Mouse (Mus musculus) cerebellum, postnatal 10 days (tissue): ENCODE results near the gene Wnt9b.
A peak's percentile ranks its signal among the peaks of the same experiment; 100 is the strongest.

ENCODE experiments used
- DNase-seq, 2 experiments: peaks; one replicate each; pipeline ENCODE4 v3.0.0; 2021; ENCODE audit warnings: mixed read lengths in 2 of 2

Gene Wnt9b

DNA sequence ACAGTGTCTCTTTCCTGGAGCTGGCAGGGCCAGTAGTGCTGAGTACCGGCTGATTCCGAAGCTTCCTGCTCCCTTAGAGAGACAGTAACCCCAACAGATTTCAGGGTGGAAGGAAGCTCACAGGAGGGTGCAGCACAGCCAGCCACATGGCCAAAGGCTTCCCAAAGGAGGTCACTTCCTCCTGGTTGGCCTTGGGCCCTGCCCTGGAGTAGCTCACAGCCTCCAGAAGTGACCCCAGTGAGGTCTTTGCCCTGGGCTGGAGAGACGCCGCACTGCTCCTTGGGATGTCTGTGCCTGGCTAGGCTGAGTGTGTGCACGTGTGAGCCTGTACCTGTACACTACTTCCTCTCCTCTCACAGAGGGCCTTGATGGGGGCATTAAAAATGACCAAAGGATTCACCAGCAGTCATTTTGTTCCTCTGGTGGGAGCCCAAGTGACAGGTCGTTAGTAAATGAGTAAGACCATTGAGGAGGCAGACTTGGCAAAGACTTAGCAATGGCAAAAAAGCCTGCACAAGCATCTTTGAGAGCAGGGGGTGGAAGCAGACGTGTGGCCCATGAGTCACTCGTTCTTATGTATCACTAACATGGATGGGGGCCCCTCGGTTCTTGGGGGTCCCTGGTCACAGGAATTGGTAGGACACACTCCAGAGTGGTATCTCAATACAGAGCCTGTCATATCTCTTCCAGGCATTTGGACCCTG is 20.2 kb downstream of the Wnt9b start:
- DNase-seq = no peak

GRCm38 (mm10) chr11:103724331-103724771 is 25.3 kb downstream of the Wnt9b start:
- peak; percentile 47 to 54 for DNase-seq

GRCm38 (mm10) chr11:103722040-103722481 is 27.6 kb downstream of the Wnt9b start:
- DNase-seq = peak; percentile 65 to 68

DNA sequence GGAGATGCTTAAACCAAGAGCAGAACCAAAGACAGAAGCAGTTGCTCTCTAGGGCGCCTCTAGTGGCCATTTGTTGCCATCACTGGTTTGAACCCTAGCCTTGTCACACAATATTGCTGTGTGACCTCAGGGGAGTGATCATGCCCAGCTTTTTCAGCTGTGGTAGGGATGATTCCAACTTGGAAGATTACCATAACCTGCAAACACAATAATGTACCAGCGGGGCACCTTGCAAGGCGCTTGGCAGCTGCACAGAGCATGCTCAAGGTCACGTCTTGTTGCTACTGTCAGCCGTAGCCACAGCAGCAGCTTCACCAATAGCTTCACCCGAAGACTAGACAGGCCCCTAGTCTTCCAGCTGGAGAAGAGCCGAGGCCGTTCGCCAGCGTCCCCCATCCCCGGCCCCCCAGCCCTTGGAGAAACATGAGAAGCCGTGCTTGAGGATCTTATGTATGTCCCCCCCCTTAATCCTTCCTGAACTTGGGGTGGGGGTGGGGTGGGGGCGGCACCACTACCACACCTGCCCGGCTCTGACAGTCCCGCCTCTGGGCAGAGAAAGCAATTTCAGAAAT is 28.1 kb downstream of the Wnt9b start:
- peak; percentile 78 to 87 for DNase-seq

GRCm38 (mm10) chr11:103719436-103719835 is 30.2 kb downstream of the Wnt9b start:
- peak; percentile 78 to 83 for DNase-seq

DNA sequence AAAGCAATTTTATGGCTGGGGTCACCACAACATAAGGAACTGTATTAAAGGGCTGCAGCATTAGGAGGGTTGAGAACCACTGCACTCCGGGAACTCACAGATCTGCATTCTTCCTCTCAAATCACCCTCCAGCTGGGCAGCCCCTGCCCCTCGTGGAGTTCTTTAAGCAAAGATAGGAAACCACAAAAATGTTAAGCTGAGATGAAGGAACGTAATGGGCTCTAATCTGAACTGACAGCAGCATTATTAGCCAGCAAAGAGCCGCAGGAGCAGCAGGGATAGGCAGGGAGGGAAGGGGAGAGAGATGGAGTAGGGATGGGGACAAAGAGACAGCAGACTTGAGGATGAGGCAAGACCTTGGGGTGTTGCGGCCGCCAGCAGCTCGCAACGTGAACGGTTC is 32.6 kb downstream of the Wnt9b start:
- no peak for DNase-seq

- no peak for DNase-seq
Measured at GRCm38 (mm10) chr11:103714074-103714473, 35.5 kb downstream of the Wnt9b start.

- no peak for DNase-seq
Measured at GRCm38 (mm10) chr11:103711851-103712587, 37.6 kb downstream of the Wnt9b start.

GRCm38 (mm10) chr11:103709982-103710381 is 39.6 kb downstream of the Wnt9b start:
- no peak for DNase-seq

- DNase-seq = no peak
Measured at GRCm38 (mm10) chr11:103707005-103707404, 42.6 kb downstream of the Wnt9b start.

- DNase-seq = no peak
Measured at GRCm38 (mm10) chr11:103698226-103698625, 51.4 kb downstream of the Wnt9b start.

GRCm38 (mm10) chr11:103697565-103698176 is 52.0 kb downstream of the Wnt9b start, which contains the start of gene Gosr2:
Gene Gosr2 (minus strand): TSS chr11:103697898.
- peak; percentile 94 to 95 for DNase-seq

- DNase-seq = no peak
Measured at GRCm38 (mm10) chr11:103696851-103697564, 52.6 kb downstream of the Wnt9b start.

GRCm38 (mm10) chr11:103693241-103693640 is 56.4 kb downstream of the Wnt9b start:
- DNase-seq = peak; percentile 58 to 65

DNA sequence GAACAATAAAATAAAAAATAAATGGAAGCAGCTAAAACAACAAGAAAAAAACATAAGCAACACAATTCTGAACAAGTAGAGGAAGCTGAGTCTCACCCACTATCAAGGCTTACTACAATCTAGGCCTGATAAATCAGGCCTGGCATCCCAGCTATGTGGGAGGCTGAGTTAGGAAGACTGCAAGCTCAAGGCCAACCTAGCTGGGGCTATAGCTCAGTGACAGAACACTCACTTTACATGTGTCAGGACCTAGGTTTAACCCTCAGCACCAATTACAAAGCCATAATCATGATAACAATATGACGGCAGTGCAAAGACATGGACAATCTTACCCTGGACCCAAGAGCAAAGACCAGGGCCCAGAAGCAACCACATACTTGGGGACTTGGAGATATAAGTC is 58.6 kb downstream of the Wnt9b start:
- no peak for DNase-seq

DNA sequence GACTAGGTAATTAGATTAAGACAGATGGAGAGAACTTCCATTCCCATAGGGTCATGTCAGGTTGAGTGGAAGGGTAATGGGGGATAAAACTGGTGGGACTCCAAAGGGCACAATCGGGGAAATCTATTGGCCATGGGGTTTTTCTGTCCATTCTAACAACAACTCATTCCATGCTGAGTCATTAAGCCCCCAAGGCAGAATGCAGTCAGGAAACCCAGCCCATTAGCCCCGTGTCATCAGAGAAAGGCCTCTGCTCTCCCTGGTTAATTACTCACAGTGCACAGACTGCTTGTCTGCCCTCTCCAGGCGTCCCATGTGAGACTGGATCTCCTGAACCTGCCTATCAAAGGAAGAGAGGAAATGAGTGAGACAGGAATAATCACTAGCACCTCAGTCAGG is 60.6 kb downstream of the Wnt9b start:
- DNase-seq = no peak

- DNase-seq = no peak
Measured at GRCm38 (mm10) chr11:103688271-103688979, 61.2 kb downstream of the Wnt9b start.

- DNase-seq = no peak
Measured at GRCm38 (mm10) chr11:103686706-103687105, 62.9 kb downstream of the Wnt9b start.

DNA sequence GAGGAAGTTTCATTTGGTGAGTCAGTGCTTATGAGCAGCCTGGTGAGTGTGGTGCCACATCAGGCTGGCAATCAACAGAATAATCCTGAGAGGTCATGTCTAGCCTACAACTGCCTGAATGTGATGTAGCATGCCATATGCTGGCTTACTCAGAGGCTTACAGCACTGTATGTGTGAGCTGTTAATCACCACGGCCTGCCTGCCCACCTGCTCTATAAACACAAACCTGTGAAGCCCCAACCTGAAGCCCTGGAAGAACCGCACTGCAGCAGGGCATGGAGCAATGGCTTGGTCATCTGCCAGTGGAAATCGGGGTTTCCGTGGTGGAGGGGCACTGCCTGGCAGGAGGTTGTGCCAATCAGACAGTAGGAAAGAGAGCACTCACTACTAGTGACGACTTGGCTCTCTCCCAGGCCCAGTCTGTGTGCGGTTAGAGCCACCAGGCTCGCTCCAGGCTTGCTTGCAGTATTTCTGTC is 64.3 kb downstream of the Wnt9b start:
- DNase-seq = peak; percentile 52 to 67

DNA sequence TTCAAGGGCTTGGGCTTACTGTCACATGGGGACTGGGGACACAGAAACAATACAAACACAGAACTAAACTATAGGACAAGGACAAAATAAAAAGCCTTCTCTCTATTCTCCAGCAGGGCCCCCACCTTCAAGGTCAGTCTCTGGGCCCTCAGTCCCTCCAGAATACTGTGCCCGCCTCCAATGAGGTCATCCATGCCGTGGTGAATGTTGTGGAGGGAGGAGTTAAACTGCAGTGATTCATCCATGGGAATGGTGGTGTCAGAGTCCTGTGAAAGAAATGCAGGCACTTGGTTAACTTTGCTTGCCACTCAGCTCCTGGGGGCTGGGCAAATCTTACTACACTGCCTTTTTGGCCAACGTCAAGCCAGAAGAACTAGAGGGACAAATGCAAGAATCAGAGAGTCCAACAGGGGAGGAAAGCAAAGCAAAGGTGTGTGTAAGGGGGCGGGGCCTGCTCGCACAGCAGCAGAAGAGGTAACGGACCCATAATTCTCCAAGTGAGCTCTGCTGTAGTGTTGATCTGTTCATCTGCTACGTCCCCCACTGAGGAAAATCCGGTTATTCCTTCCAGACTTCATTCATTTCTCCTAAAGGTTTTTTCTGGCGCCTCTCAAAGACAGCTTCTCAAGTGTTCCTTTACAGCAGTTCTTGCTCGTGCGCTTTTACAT is 65.8 kb downstream of the Wnt9b start:
- DNase-seq = no peak
